Mouse (Mus musculus): ENCODE results near the gene Krt6a.

DNA sequence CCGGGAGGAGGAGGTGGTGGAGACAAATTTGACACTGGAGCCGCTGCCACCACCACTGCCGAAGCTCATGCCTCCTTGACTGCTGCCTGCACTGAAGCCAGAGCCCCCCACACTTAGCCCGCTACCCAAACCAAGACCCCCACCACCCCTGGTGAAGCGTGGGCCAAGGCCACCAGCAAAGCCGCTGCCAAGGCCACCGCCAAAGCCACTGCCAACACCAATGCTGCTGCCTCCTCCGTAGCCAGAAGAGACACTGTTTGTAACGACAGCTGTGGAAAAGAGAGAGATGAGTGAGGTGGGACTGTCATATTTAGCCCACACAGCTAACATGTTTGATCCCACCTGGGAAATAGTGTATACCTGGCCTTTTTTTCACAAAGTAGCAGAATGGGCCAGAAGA lies 13.3 kb upstream of the Krt6a start:
- no peak for TF ChIP-seq EP300 (IDR thresholded peaks at IDR 0.05; ENCODE audit: low read depth)
- TF ChIP-seq CTCF (IDR thresholded peaks at IDR 0.05; ENCODE audit: low read depth), result no peak
